Mouse (Mus musculus): ENCODE measurements around the gene Cacnb4. TPM values are rescaled to one million over a fixed set of nuclear protein-coding genes. Genes with fewer than 3 reads are reported as not detected.

Gene Cacnb4
- polyA plus RNA-seq, 1 experiment from 2014 or later, result 2.8 TPM

DNA sequence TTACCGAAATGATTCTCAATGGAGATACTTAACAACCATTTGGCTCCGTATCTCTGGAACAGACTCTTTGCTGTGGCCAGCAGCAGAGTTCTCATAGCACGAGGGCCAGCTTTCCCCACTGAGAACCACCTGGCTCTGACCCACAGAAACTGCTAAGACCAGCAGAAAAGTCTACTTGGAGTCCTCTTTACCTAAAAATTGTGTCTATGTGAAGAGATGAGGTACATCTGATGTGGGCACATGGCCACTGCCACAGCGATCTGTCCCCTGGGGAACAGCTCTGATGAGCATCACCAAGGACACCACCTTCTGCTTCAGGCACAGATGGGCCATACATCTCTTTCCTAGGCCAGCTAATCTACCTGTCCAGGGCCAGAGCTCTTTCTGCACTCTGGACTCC lies 135.6 kb downstream of the Cacnb4 start:
- no peaks in the 10 kb centered on the region for H3K4me1 ChIP-seq (ENCODE audit: control insufficient read depth, insufficient read depth, low read length)
- no peaks in the 10 kb centered on the region for H3K9me3 ChIP-seq (ENCODE audit: control insufficient read depth, low read length)
- H3K9ac ChIP-seq (ENCODE audit: low read length), result no peak overlapping the region
- ATAC-seq (ENCODE audit: low FRiP score), result no peak
- WGBS, result 92% methylated on average over 4 of the region's 4 CpGs
- no peak overlapping the region for H3K4me2 ChIP-seq
- no peaks in the 10 kb centered on the region for H3K36me3 ChIP-seq (ENCODE audit: control insufficient read depth, insufficient read depth, low read length)
- H3K27ac ChIP-seq (ENCODE audit: low read depth, low read length), result no peak overlapping the region
- no peaks in the 10 kb centered on the region for H3K27me3 ChIP-seq (ENCODE audit: control insufficient read depth, insufficient read depth, low read length)
- no peak for DNase-seq (ENCODE audit: low spot score, missing footprints)
- H3K4me3 ChIP-seq (ENCODE audit: low read depth, low read length), result no peak overlapping the region

DNA sequence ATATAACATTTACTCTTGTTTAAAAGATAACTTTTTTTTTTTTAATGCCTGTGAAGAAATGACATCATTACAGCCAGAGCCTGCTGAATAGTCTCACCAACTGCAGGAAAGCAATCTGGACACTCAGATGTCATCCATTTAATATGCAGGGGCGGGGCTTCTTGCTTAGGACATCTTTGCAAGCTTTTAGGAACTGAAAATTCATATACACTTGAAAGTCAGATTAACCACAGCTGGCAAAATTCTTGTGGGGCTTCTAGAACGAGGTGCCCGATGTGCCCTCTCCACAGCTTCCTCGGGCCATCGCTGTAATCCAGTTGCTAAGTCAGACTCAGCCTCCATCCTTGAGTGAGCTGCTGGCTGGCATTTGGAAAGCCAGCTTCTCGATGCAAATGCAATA lies 137.3 kb downstream of the Cacnb4 start:
- H3K4me3 ChIP-seq (ENCODE audit: low read depth, low read length), result no peak overlapping the region

DNA sequence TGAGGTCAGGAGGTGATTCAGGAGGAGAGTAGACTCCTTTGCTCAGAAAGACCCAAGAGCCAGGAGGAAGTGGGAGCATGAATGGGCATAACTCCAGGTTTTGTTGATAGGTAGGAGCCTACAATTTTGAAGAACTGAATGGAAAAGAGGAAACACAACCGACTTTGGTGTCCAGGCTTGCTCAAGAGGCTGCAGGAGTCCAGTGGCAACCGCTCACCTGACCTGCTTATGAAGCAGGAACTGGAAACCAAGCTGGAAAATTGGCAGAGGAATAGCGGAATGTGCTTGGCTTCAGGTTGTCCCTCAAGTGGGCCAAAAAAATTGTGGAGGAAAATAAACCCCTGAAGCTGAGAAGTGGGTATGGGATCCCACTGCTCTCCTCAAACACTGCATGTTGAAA lies 139.0 kb downstream of the Cacnb4 start:
- WGBS, result 77% methylated on average over 3 of the region's 3 CpGs
- Histone ChIP-seq H3K36me3 (ENCODE audit: control insufficient read depth, insufficient read depth, low read length) (no peaks in the 10 kb centered on the region), H3K27ac (ENCODE audit: low read depth, low read length) (no peak overlapping the region), H3K9me3 (ENCODE audit: control insufficient read depth, low read length) (no peaks in the 10 kb centered on the region), H3K4me1 (ENCODE audit: control insufficient read depth, insufficient read depth, low read length) (no peaks in the 10 kb centered on the region), H3K4me2 (no peak overlapping the region), H3K27me3 (ENCODE audit: control insufficient read depth, insufficient read depth, low read length) (no peaks in the 10 kb centered on the region), H3K4me3 (ENCODE audit: low read depth, low read length) (no peak overlapping the region), H3K9ac (ENCODE audit: low read length) (no peak overlapping the region)
- no peak for ATAC-seq (ENCODE audit: low FRiP score)
- DNase-seq (ENCODE audit: low spot score, missing footprints), result no peak

More for the DNA sequence above, 137.3 kb downstream of the Cacnb4 start:
- Histone ChIP-seq H3K4me2 (no peak overlapping the region), H3K9ac (ENCODE audit: low read length) (no peak overlapping the region), H3K27ac (ENCODE audit: low read depth, low read length) (no peak overlapping the region), H3K9me3 (ENCODE audit: control insufficient read depth, low read length) (no peaks in the 10 kb centered on the region), H3K36me3 (ENCODE audit: control insufficient read depth, insufficient read depth, low read length) (no peaks in the 10 kb centered on the region), H3K27me3 (ENCODE audit: control insufficient read depth, insufficient read depth, low read length) (no peaks in the 10 kb centered on the region), H3K4me1 (ENCODE audit: control insufficient read depth, insufficient read depth, low read length) (no peaks in the 10 kb centered on the region)
- no peak for DNase-seq (ENCODE audit: low spot score, missing footprints)
- ATAC-seq (ENCODE audit: low FRiP score), result no peak
- WGBS, result 90% methylated on average over 6 of the region's 6 CpGs

DNA sequence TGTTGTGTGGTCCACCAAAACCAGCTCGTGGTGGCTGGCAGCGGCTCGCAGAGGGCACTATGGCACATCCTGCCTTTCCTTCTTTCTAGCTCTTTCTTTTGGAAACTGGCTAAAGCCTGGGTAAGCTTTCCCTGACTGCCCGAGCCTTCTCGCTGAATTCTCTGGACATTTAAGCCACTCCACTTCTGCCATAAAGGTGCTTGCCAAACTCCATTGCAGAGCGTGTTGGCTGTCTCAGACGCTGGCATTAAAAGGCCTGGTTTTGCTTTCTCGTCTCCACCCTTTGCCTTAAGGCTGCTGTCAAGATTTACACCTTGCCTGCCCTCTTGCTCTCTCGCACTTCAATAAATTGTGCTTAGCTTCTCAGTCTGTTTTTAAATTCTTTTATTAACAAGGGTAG lies 139.5 kb downstream of the Cacnb4 start:
- Histone ChIP-seq H3K27me3 (ENCODE audit: control insufficient read depth, insufficient read depth, low read length) (no peaks in the 10 kb centered on the region), H3K4me1 (ENCODE audit: control insufficient read depth, insufficient read depth, low read length) (no peaks in the 10 kb centered on the region), H3K9ac (ENCODE audit: low read length) (no peak overlapping the region), H3K4me2 (no peak overlapping the region), H3K36me3 (ENCODE audit: control insufficient read depth, insufficient read depth, low read length) (no peaks in the 10 kb centered on the region), H3K9me3 (ENCODE audit: control insufficient read depth, low read length) (no peaks in the 10 kb centered on the region), H3K27ac (ENCODE audit: low read depth, low read length) (no peak overlapping the region), H3K4me3 (ENCODE audit: low read depth, low read length) (no peak overlapping the region)
- DNase-seq (ENCODE audit: low spot score, missing footprints) (no peak), ATAC-seq (ENCODE audit: low FRiP score) (no peak)
- 92% methylated on average over 9 of the region's 9 CpGs for WGBS

DNA sequence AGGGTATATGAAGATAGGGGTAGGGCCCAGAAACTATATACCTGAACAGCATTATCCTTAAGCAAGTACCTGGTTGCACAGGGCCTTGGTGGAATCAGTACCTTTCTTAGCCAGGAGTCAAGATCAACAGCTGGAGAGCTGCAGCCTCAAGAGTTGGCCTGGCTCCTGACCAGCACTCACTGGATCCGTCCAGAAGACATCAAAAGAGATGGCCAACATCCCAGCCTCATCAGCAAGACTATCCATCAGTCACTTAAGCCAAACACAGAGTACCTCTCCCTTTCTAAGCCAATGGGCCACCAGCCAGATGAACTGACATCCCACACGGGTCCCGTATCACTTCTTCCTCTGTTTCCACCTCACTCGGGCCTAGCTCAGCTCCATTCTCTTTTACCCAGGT lies 140.1 kb downstream of the Cacnb4 start:
- no peaks in the 10 kb centered on the region for H3K36me3 ChIP-seq (ENCODE audit: control insufficient read depth, insufficient read depth, low read length)
- no peaks in the 10 kb centered on the region for H3K9me3 ChIP-seq (ENCODE audit: control insufficient read depth, low read length)
- no peak overlapping the region for H3K9ac ChIP-seq (ENCODE audit: low read length)
- DNase-seq (ENCODE audit: low spot score, missing footprints), result no peak
- H3K4me3 ChIP-seq (ENCODE audit: low read depth, low read length), result no peak overlapping the region
- no peaks in the 10 kb centered on the region for H3K27me3 ChIP-seq (ENCODE audit: control insufficient read depth, insufficient read depth, low read length)
- H3K4me1 ChIP-seq (ENCODE audit: control insufficient read depth, insufficient read depth, low read length), result no peaks in the 10 kb centered on the region
- no peak for ATAC-seq (ENCODE audit: low FRiP score)
- WGBS, result 93% methylated on average over 4 of the region's 4 CpGs
- H3K4me2 ChIP-seq, result no peak overlapping the region
- H3K27ac ChIP-seq (ENCODE audit: low read depth, low read length), result no peak overlapping the region

DNA sequence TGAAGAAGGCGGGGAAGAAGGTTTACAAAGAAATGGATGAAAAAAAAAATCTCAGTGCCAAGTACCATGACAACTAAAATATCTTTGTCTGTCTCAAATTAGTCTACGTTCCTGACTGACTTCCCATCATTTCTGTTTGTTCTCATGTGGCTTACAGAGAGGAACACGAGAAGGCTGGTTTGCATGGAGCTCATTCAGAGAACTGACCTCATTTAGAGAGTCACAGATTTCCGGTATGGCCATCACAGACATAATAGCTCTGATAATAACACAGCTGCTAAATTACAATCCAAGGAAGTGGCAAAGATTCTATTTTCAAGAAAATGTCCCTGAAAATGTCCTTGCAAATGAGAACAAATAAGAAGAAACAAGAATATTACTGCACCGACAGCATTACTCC lies 142.9 kb downstream of the Cacnb4 start:
- H3K27me3 ChIP-seq (ENCODE audit: control insufficient read depth, insufficient read depth, low read length), result no peaks in the 10 kb centered on the region
- no peaks in the 10 kb centered on the region for H3K9me3 ChIP-seq (ENCODE audit: control insufficient read depth, low read length)
- ATAC-seq (ENCODE audit: low FRiP score) (no peak), DNase-seq (ENCODE audit: low spot score, missing footprints) (no peak)
- H3K9ac ChIP-seq (ENCODE audit: low read length), result no peak overlapping the region
- H3K4me1 ChIP-seq (ENCODE audit: control insufficient read depth, insufficient read depth, low read length), result no peaks in the 10 kb centered on the region
- H3K4me2 ChIP-seq, result no peak overlapping the region
- no peak overlapping the region for H3K4me3 ChIP-seq (ENCODE audit: low read depth, low read length)
- H3K27ac ChIP-seq (ENCODE audit: low read depth, low read length), result no peak overlapping the region
- no peaks in the 10 kb centered on the region for H3K36me3 ChIP-seq (ENCODE audit: control insufficient read depth, insufficient read depth, low read length)
- 84% methylated on average over 5 of the region's 5 CpGs for WGBS

DNA sequence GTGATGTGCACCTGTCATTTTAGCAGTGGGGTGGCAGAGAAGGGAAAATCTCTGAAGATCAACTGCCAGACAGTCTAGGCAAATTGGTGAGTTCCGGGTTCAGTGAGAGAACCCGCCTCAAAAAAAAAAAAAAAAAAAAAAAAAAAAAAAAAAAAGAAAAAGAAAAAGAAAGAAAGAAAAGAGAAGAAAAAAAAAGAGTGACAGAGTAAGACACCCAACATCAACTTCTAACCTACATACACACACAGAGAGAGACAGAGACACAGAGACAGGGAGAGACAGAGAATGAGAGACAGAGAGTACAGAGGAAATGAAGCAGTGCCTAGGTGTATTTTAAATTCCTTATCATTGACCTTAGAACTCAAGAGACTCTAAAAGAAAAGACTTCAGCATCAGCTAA lies 146.1 kb downstream of the Cacnb4 start:
- no peaks in the 10 kb centered on the region for H3K9me3 ChIP-seq (ENCODE audit: control insufficient read depth, low read length)
- no peaks in the 10 kb centered on the region for H3K27me3 ChIP-seq (ENCODE audit: control insufficient read depth, insufficient read depth, low read length)
- no peak overlapping the region for H3K4me3 ChIP-seq (ENCODE audit: low read depth, low read length)
- WGBS, result 96% methylated on average over 2 of the region's 2 CpGs
- no peaks in the 10 kb centered on the region for H3K36me3 ChIP-seq (ENCODE audit: control insufficient read depth, insufficient read depth, low read length)
- H3K9ac ChIP-seq (ENCODE audit: low read length), result no peak overlapping the region
- ATAC-seq (ENCODE audit: low FRiP score) (no peak), DNase-seq (ENCODE audit: low spot score, missing footprints) (no peak)
- H3K4me2 ChIP-seq, result no peak overlapping the region
- H3K4me1 ChIP-seq (ENCODE audit: control insufficient read depth, insufficient read depth, low read length), result no peaks in the 10 kb centered on the region
- no peak overlapping the region for H3K27ac ChIP-seq (ENCODE audit: low read depth, low read length)

DNA sequence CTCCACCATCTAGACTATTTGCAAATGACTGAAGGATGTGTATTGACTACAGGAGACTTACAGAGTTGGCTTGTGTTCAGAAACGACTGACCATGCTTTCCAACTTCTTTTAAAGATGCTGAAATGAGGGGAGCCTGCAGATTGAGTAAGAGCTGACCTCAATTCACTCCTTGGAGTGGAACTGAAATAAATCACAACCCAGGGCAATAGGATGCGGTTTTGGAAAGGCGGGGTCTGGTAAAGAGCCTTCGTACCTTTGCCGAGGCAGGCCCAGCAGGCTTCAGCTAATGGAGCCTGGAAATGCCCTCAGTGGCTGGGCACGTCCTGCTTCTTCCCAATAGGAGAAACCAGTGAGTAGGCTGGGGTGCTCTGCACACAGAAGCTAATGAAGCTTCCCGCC lies 147.4 kb downstream of the Cacnb4 start:
- WGBS, result 89% methylated on average over 7 of the region's 7 CpGs
- H3K27ac ChIP-seq (ENCODE audit: low read depth, low read length), result no peak overlapping the region
- H3K36me3 ChIP-seq (ENCODE audit: control insufficient read depth, insufficient read depth, low read length), result no peaks in the 10 kb centered on the region
- no peaks in the 10 kb centered on the region for H3K4me1 ChIP-seq (ENCODE audit: control insufficient read depth, insufficient read depth, low read length)
- ATAC-seq (ENCODE audit: low FRiP score) (no peak), DNase-seq (ENCODE audit: low spot score, missing footprints) (no peak)
- H3K27me3 ChIP-seq (ENCODE audit: control insufficient read depth, insufficient read depth, low read length), result no peaks in the 10 kb centered on the region
- no peak overlapping the region for H3K9ac ChIP-seq (ENCODE audit: low read length)
- no peaks in the 10 kb centered on the region for H3K9me3 ChIP-seq (ENCODE audit: control insufficient read depth, low read length)
- H3K4me3 ChIP-seq (ENCODE audit: low read depth, low read length), result no peak overlapping the region
- H3K4me2 ChIP-seq, result no peak overlapping the region

DNA sequence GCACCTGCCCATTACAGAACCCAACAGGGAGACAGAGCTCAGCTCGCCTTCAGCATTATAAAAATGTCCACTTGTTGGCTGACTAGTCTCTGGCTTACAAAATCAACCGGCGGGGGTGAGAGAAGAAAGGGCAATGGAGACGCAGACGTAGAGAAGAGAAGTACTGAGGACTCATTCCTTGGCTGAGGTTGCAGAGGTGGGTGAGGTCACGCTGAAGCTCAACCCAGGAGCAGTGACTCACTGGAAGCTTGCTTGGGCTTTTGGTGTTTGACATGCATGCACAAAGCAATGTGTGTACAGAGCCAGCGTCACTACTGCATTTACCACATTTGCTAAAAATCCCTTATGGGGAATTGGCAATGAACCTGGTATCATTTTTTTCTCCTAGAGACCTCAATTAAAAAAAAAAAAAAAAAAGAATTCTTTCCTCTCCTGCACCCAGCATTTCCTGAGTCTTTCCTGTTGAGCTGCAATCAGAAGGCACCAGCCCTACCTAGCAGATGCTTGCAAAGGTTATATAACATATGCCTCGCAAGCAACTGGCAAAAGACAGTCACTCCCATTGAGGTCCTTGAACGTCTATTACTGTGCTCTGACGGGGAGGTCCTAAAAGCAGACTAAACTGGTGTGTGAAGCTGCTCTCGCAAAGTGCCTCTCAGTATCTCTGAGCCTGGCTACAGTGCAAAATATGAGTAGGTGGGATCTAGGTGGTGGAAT lies 150.6 kb downstream of the Cacnb4 start:
- DNase-seq (ENCODE audit: low spot score, missing footprints) (no peak), ATAC-seq (ENCODE audit: low FRiP score) (no peak)
- Histone ChIP-seq H3K36me3 (ENCODE audit: control insufficient read depth, insufficient read depth, low read length) (no peaks in the 10 kb centered on the region), H3K4me3 (ENCODE audit: low read depth, low read length) (no peak overlapping the region), H3K9me3 (ENCODE audit: control insufficient read depth, low read length) (no peaks in the 10 kb centered on the region), H3K4me1 (ENCODE audit: control insufficient read depth, insufficient read depth, low read length) (no peaks in the 10 kb centered on the region), H3K27me3 (ENCODE audit: control insufficient read depth, insufficient read depth, low read length) (no peaks in the 10 kb centered on the region), H3K9ac (ENCODE audit: low read length) (no peak overlapping the region), H3K27ac (ENCODE audit: low read depth, low read length) (no peak overlapping the region), H3K4me2 (no peak overlapping the region)
- WGBS, result 88% methylated on average over 11 of the region's 11 CpGs
